Mouse (Mus musculus) hindbrain, embryonic 12.5 days (tissue): ENCODE measurements around the gene Olfr1344. TPM values are rescaled to one million over a fixed set of nuclear protein-coding genes. Genes with fewer than 3 reads are reported as not detected.
"Not testable (repeated sequence)": the region's sequence is repeated elsewhere in the genome, so short reads cannot be mapped to it uniquely, and the experiment has no call there.

ENCODE experiments used
- ATAC-seq: fragments of 200-750 bp; cut with Nextera tagmentation; 2 replicates; pipeline ENCODE4 v1.8.0; 2017; ENCODE audit warnings: moderate TSS enrichment; ENCODE audit not compliant: low FRiP score
- H3K27ac ChIP-seq: fragments of 300-500 bp; sonication (generic); 2 replicates; pipeline ENCODE4 v1.5.1; 2016; ENCODE audit warnings: mild to moderate bottlenecking
- H3K27me3 ChIP-seq: fragments of 300-500 bp; sonication (generic); 2 replicates; pipeline ENCODE4 v1.6.1; 2016; ENCODE audit warnings: mild to moderate bottlenecking
- H3K36me3 ChIP-seq: fragments of 300-500 bp; sonication (generic); 2 replicates; pipeline ENCODE4 v1.6.1; 2016; ENCODE audit warnings: mild to moderate bottlenecking
- H3K4me1 ChIP-seq: fragments of 300-500 bp; sonication (generic); 2 replicates; pipeline ENCODE4 v1.6.1; 2016
- H3K4me2 ChIP-seq: fragments of 300-500 bp; sonication (generic); replicated peaks from 2 replicates; pipeline ENCODE4 v1.6.1; 2016; ENCODE audit warnings: mild to moderate bottlenecking
- H3K4me3 ChIP-seq: fragments of 300-500 bp; sonication (generic); 2 replicates; pipeline ENCODE4 v1.5.1; 2016; ENCODE audit warnings: mild to moderate bottlenecking
- H3K9ac ChIP-seq: fragments of 300-500 bp; sonication (generic); 2 replicates; pipeline ENCODE4 v1.6.1; 2016; ENCODE audit warnings: mild to moderate bottlenecking, moderate library complexity
- H3K9me3 ChIP-seq: fragments of 300-500 bp; sonication (generic); replicated peaks from 2 replicates; pipeline ENCODE4 v1.6.1; 2016; ENCODE audit warnings: mild to moderate bottlenecking
- WGBS: fragments of 180-500 bp; shearing (Covaris S2); methylation state at CpG from one replicate; pipeline ENCODE4 v1.1.7; 2016; 5-methylcytosine and 5-hydroxymethylcytosine counted together
- polyA plus RNA-seq: library from polyadenylated mRNA; unstranded; fragments of >200 nt; fragmentation: Nextera tagmentation; extraction: Ambion mirVana; gene quantifications from 2 replicates; pipeline ENCODE4 v1.2.1, GENCODE M21; 2016

The Olfr1344 gene
- polyA plus RNA-seq, 1 experiment from 2014 or later = not detected

DNA sequence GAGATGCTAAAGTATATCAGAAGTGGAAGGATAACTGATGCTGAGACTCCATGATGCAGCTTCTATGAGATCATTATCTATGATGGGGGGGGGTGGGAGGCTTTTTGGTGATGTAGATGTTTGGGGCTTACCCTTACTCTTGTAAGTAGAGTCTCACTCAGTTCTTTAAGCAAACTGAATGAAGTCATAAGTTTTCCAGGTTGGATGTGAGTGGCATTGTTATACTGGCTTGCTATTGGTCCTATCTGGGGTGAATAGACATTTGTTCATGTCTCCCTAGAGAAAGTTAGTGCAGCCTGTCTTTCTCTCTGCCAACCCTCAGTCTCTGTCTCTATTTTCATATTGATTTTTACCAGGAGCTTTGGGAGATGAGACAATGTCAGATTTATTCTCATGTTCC is 17.4 kb downstream of the Olfr1344 start, which contains the start of gene Olfr1336:
Gene Olfr1336 (plus strand): TSS at position 301 of the 400 bp plus-strand sequence.
- Histone ChIP-seq H3K27ac (no peak within 1 kb of the TSS), H3K9me3 (peaks cover 2% of the 10 kb centered on the region; the same call in 1 of the 2 replicates), H3K9ac (no peak within 1 kb of the TSS), H3K4me3 (no peak within 1 kb of the TSS), H3K4me1 (no peaks in the 10 kb centered on the region), H3K4me2 (no peak within 1 kb of the TSS), H3K27me3 (no peaks in the 10 kb centered on the region), H3K36me3 (no peaks in the 10 kb centered on the region)
- ATAC-seq = no peak

DNA sequence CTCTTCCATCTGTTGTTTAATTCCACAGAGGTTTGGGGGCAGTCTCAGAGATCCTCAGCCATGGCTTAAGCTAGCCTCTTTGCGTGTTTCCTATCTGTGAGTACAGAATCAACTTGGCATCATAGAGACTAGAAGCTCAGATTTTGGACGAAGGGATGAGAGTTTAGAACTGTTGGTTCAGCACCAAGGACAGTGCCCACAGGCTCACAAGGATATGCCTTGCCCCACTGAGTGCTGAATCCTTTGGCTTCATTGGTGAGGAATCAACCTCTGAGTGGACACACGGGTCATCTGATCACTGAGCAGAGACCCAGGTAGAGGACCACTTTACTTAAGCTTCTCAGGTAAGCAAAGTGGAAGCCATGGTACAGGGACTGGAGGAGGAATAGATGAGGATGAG is 17.9 kb downstream of the Olfr1344 start:
- no peak overlapping the region for H3K27ac ChIP-seq

DNA sequence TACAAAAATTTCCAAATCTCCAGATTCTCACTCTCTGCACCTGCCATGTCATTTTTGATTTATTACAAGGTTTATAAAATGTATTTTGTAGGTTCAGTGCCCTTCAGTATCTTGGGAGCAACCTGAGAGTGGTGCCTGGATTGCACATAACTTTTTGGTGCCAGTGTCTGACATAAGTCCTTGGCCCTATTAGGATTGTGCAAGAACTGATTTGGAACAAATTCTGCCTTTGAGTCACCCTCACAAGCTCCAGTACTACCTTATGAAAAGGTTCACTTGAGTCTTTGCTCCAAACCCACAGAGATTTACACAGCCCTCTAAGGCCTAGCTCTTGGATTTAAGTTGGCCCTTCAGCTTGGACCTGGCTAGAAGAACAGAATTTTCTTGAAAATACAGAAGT is 28.5 kb downstream of the Olfr1344 start, which contains the start of gene Olfr1346:
Gene Olfr1346 (plus strand): TSS at position 151 of the 400 bp plus-strand sequence.
- H3K27ac ChIP-seq = no peak within 1 kb of the TSS
- no peak within 1 kb of the TSS for H3K4me3 ChIP-seq
- no peaks in the 10 kb centered on the region for H3K36me3 ChIP-seq
- no peaks in the 10 kb centered on the region for H3K27me3 ChIP-seq
- no peaks in the 10 kb centered on the region for H3K9me3 ChIP-seq
- H3K4me1 ChIP-seq = no peaks in the 10 kb centered on the region
- H3K4me2 ChIP-seq = no peak within 1 kb of the TSS
- no peak for ATAC-seq
- no peak within 1 kb of the TSS for H3K9ac ChIP-seq

More for the DNA sequence above, 17.9 kb downstream of the Olfr1344 start:
- Histone ChIP-seq H3K27me3 (no peaks in the 10 kb centered on the region), H3K36me3 (no peaks in the 10 kb centered on the region), H3K4me1 (no peaks in the 10 kb centered on the region), H3K9ac (no peak overlapping the region), H3K4me3 (no peak overlapping the region), H3K9me3 (peaks cover 5% of the 10 kb centered on the region; the same call in 1 of the 2 replicates), H3K4me2 (no peak overlapping the region)
- 40% methylated on average over 3 of the region's 3 CpGs for WGBS
- ATAC-seq = no peak

DNA sequence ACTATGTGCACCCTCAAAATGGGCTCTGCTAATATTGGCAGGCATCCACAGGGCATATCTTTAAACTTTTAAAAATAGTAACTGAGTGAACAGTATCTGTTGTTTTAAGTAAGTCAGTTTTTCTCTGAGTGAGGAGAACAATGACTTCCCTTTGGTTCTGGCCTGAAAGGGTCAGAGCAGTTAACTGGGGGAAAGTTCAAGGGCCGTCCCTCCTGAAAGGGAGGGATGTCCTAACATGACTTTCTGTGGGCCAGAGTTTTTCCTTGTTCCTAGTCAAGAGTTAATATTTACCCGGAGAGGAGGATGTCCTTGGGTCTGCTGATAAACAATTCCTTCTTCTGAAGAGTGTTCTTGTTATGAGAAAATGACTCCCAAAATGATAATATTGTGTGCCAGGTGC is 39.1 kb downstream of the Olfr1344 start:
- H3K9ac ChIP-seq, H3K36me3 ChIP-seq, H3K4me1 ChIP-seq, H3K27ac ChIP-seq, ATAC-seq, H3K4me3 ChIP-seq, H3K9me3 ChIP-seq, H3K4me2 ChIP-seq, H3K27me3 ChIP-seq: not testable (repeated sequence)
- 84% methylated on average over 2 of the region's 2 CpGs for WGBS

DNA sequence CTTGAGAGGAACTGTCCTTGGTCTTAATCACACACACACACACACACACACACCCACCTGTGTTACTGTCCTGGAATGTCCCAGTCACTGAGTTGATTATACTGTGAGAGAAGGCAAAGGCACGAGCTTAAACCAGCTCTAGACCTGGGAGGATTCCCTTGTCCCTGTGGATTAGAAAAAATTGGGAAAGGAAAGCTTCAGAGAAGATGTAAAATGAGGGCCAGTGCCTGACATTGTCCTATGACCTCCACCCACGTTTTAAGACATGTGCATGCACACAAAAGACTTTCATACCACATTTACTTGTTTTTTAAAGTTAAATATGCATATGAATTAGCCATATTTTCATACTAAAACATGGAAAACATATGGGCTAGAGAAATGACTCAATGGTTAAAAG is 48.4 kb downstream of the Olfr1344 start, which contains the start of gene Olfr5:
Gene Olfr5 (minus strand): TSS at position 101 of the 400 bp plus-strand sequence.
- Histone ChIP-seq H3K4me1 (no peaks in the 10 kb centered on the region), H3K4me3 (no peak within 1 kb of the TSS), H3K4me2 (no peak within 1 kb of the TSS), H3K9ac (no peak within 1 kb of the TSS), H3K27me3 (no peaks in the 10 kb centered on the region), H3K9me3 (peaks cover 5% of the 10 kb centered on the region; the same call in 1 of the 2 replicates), H3K36me3 (no peaks in the 10 kb centered on the region), H3K27ac (no peak within 1 kb of the TSS)
- WGBS = 30% methylated on average over 2 of the region's 2 CpGs
- ATAC-seq = no peak

Other genes with a start within 250 kb of the Olfr1344 start
- gene Galp, start 241.6 kb upstream of the Olfr1344 start, polyA plus RNA-seq = not detected in 2 replicates
- not detected in 2 replicates for gene Zscan5b, start 216.4 kb upstream of the Olfr1344 start, polyA plus RNA-seq
- gene Epp13, start 186.0 kb upstream of the Olfr1344 start, polyA plus RNA-seq = not detected in 2 replicates
- gene Zfp667, start 152.1 kb upstream of the Olfr1344 start, polyA plus RNA-seq = 15.5 and 19.7 TPM in 2 replicates
- gene Zfp583, start 107.4 kb upstream of the Olfr1344 start, polyA plus RNA-seq = 10.8 and 12.1 TPM in 2 replicates
- gene Gm3854, start 94.9 kb upstream of the Olfr1344 start, polyA plus RNA-seq = 4.8 and 5.4 TPM in 2 replicates
- 2.8 and 3.0 TPM in 2 replicates for gene Zfp78, start 75.4 kb upstream of the Olfr1344 start, polyA plus RNA-seq
- 15.9 and 16.4 TPM in 2 replicates for gene Zfp28, start 55.4 kb upstream of the Olfr1344 start, polyA plus RNA-seq
- 1.5 TPM in 2 replicates for gene Smim17, start 40.0 kb upstream of the Olfr1344 start, polyA plus RNA-seq
- not detected in 2 replicates for gene Gm20715, start 28.4 kb upstream of the Olfr1344 start, polyA plus RNA-seq
- gene Olfr1336, start 17.5 kb downstream of the Olfr1344 start, polyA plus RNA-seq = not detected in 2 replicates
- gene Olfr1346, start 28.4 kb downstream of the Olfr1344 start, polyA plus RNA-seq = not detected in 2 replicates
- gene Olfr5, start 48.3 kb downstream of the Olfr1344 start, polyA plus RNA-seq = not detected in 2 replicates
- not detected in 2 replicates for gene Olfr1347, start 61.1 kb downstream of the Olfr1344 start, polyA plus RNA-seq
- gene Olfr1348, start 70.1 kb downstream of the Olfr1344 start, polyA plus RNA-seq = not detected in 2 replicates
- not detected in 2 replicates for gene Olfr1349, start 84.3 kb downstream of the Olfr1344 start, polyA plus RNA-seq
- gene Olfr1350, start 126.2 kb downstream of the Olfr1344 start, polyA plus RNA-seq = not detected in 2 replicates